Mouse (Mus musculus) lung, postnatal 25 days (tissue): ENCODE measurements around the gene Mamstr.

Experiments used
- DNase-seq: peaks from one replicate; pipeline ENCODE4 v3.0.0; 2022; ENCODE audit warnings: low spot score

Gene Mamstr

GRCm38 (mm10) chr7:45639561-45640027 lies at the start of gene Mamstr:
Mamstr (plus strand) TSS chr7:45639977.
- DNase-seq = no peak

DNA sequence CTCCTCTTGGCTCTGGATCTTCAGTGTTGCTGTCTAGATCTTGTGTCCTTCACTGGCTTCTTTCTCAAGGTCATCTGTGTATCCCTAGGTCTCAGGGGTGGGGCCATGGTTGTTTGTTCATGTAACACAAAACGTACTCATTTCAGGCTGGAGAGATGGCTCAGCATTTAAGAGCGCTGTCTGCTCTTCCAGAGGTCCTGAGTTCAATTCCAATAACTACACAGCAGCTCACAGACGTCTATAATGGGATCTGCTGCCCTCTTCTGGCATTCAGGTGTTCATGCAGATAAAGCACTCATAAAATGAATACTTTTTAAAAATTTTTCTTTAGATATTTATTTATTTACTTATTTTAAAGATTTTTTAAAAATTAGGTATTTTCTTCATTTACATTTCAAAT lies 48.9 kb upstream of the Mamstr start:
- no peak for DNase-seq

DNA sequence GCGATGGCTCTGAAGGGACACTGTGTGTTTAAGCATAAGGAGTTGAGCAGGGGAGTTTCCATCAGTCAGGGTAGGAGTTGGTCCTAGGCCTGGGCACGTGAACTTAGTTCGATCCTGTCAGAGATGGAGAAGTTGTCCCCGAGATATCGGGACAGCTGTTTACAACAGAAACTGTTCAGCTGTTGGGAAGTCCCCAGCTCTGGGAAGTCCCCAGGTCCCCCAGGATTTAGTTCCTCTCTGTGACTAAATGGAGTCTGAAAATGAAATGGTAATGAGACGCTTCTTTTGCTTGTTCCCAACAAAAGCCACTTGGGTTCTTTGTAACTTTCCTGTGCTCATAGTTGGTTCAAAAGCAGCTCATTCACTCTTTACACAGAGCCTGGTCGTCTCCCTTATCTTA lies 47.9 kb upstream of the Mamstr start:
- DNase-seq = no peak

- DNase-seq = peak; percentile 76
Measured at GRCm38 (mm10) chr7:45593118-45593815, 46.5 kb upstream of the Mamstr start.

- no peak for DNase-seq
Measured at GRCm38 (mm10) chr7:45595176-45595575, 44.6 kb upstream of the Mamstr start.

DNA sequence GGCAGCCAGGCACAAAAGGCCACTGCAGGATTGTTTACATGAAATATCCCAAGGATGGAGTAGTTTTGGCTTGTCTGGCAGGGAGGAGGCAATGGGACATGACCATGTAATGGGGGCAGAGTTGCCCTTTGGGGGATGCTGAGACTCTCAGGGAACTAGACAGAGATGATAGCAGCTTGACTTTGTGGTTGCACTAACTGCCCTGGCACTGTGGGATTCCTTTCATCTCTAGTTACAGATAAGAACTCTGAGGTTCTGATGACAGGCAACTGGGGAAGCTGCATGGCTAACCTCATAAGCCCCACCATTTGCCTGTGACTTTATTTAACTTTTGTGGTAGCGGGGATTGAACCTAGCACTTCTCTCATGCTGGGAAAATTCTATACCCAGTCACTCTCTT lies 43.7 kb upstream of the Mamstr start:
- DNase-seq = no peak

- no peak for DNase-seq
Measured at GRCm38 (mm10) chr7:45597013-45597412, 42.8 kb upstream of the Mamstr start.

DNA sequence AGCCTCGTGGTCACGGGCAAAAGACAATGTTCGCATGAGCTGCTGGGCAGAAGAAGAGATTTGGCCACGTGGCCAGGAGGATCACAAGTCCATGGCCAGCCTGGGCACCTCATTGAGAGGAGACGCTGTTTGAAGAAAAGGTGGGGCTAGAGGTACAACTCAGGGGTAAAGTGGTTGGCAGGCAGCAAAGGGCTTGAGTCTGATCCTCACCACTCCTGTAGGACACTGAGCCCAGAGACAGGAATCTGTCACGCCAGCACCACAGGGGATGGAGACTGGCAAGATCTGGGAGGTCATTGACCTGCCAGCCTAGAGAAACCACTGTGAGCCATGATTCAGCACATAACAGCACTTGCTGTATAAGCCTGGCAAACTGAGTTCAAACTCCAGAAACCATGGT lies 42.2 kb upstream of the Mamstr start:
- no peak for DNase-seq

- no peak for DNase-seq
Measured at GRCm38 (mm10) chr7:45598960-45599879, 40.6 kb upstream of the Mamstr start.

DNA sequence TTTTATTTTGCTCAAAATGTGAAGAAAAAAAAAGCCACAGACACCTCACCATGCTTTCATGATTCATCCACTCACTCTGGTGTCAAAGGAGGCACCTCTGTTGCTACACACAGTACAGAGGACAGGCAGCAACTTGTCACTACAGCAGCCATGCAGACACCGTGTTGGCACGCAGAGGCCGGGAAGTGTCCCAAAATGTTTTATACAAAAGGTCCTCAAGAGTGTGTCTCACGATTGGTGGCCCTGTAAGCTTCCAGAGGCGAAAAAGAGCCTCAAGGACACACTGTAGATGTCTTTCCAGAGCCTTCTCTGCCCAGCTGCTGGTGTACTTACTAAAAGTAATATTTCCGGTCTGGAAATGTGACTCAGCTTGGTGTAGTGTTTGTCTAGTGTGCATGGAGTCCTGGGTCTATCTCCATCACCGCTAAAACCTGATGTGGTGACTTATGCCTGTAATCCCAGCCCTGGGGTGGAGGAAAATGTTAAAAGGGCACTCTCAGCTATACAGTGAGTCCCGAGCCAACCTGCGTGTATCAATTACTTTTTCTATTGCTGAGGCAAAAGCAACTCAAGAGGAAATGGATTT lies 34.0 kb upstream of the Mamstr start:
- DNase-seq = no peak

DNA sequence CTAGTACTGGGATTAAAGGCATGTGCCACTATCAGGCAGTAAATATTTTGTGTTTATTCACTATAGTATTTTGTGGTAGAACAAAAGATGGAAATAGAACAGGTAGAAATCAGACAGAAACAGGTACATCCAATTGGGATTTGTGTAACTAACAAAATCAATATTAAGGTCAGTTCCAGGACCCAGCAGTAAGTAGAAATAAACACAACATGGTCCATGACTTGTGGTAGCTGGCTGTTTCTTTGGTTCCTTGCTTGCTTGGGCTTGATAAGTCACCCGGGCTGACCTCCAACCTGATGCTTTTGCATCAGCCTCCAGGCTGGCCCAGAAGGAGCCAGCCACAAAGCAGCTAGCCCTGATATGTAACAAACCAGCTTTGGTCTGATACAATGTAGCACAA lies 30.3 kb upstream of the Mamstr start:
- DNase-seq = no peak

DNA sequence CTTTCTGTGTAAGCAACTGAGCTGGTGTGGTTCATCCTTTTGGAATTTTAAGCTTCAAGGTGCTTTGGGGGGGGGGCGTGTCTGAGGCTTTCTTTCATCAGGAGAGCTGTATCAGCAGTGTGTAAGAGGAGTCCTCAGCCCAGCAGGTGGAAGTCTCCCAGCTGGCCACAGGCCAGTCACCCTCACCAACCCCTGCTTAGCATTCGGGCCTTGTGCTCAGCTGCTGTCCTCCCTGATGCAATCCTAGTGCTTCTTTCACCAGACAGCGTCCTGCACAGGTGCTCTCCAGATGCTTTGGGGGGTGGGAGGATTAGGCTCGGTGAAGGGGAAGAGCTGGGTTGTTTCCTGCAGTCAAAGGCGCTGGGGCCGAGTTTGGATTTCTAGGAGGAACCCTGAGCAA lies 23.5 kb upstream of the Mamstr start:
- no peak for DNase-seq

- no peak for DNase-seq
Measured at GRCm38 (mm10) chr7:45617042-45617695, 22.6 kb upstream of the Mamstr start, which contains the start of gene Fut1. Fut1 (plus strand) TSS chr7:45617289.

- DNase-seq = no peak
Measured at GRCm38 (mm10) chr7:45618316-45618715, 21.5 kb upstream of the Mamstr start.

DNA sequence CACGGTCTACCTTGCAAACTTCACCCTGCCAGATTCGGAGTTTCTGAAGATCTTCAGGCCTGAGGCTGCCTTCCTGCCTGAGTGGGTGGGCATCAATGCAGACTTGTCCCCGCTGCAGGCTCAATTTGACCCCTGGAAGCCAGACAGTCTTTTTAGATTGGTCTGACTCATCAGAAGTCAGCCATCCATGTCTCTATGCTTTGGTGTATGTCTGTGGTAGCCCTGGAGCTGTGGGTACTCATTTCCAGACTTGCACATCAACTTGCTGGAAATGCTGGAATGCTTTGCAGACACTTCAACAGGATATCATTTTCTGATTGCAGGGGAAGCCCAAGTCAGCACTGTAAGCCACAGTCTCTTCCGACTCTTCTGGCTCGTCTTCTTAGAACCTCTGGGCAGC lies 20.2 kb upstream of the Mamstr start:
- DNase-seq = no peak

DNA sequence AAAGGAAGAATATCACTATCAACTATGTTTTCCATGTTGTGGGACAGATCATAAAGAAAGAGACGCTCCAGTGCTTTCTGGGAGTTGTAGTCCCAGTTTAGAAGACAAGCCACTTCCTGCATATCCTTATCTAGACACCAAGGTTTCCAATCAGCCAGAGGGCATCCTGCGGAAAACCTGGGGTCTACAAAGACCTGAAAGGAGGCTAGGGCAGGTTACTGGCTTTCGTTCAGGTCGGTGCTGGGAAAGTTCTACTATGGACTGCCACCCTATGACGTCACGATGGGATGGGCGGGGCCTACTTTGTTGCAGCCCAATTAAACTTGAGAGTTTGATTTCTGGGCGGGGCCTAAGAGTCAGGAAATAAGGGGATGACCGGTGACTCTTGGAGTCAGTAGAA lies 18.3 kb upstream of the Mamstr start, which contains the start of gene Izumo1:
Izumo1 (plus strand) TSS at position 369 of the 400 bp plus-strand sequence.
- no peak for DNase-seq

GRCm38 (mm10) chr7:45623507-45623906 lies 16.3 kb upstream of the Mamstr start:
- DNase-seq = no peak

DNA sequence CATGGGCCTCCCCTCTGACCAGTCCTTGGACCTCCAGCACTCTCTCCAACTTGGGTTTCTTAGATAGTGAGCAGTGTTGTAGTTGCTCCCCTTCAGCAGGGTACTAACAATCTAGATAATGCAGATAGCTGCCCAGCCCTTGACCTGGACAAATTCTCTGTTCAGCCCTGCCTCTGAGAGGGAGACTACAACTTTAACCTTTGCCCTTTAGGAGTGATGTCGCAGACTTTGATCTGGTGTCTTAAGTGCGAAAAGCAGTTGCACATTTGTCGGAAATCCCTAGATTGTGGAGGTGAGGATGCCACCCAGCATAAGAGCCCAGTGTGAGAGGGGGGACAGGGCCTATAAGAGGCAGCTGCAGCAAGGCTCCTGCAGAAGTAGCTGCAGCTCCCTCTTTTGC lies 15.1 kb upstream of the Mamstr start:
- no peak for DNase-seq

GRCm38 (mm10) chr7:45625481-45625880 lies 14.3 kb upstream of the Mamstr start:
- DNase-seq = no peak

GRCm38 (mm10) chr7:45626571-45627076 lies 13.2 kb upstream of the Mamstr start:
- peak; percentile 52 for DNase-seq

GRCm38 (mm10) chr7:45627261-45627660 lies 12.5 kb upstream of the Mamstr start, which contains the start of gene Rasip1:
Rasip1 (plus strand) TSS chr7:45627488.
- peak; percentile 79 for DNase-seq
